Mouse (Mus musculus) T-helper 2 cell (primary cell): ENCODE measurements around the gene Asic2.

Experiments used
- in situ Hi-C: fragments of 300-600 bp; cut with MboI, MseI; formaldehyde crosslinking; loops from one replicate; pipeline ENCODE4 v1.15.1; 2025; ENCODE audit warnings: high pct_unique_total_duplicates

Asic2 gene

GRCm38 (mm10) chr11:80923286-80923951 lies 1044.8 kb downstream of the Asic2 start:
- in situ Hi-C loops = no loop called here

- in situ Hi-C loops = no loop called here
Observed at GRCm38 (mm10) chr11:80918332-80918731, 1049.9 kb downstream of the Asic2 start.

- in situ Hi-C loops = no loop called here
Observed at GRCm38 (mm10) chr11:80917688-80918087, 1050.6 kb downstream of the Asic2 start.

GRCm38 (mm10) chr11:80913408-80914024 lies 1054.7 kb downstream of the Asic2 start:
- in situ Hi-C loops = no loop called here

GRCm38 (mm10) chr11:80912721-80913120 lies 1055.5 kb downstream of the Asic2 start:
- in situ Hi-C loops = no loop called here

- in situ Hi-C loops = no loop called here
Observed at GRCm38 (mm10) chr11:80907820-80908219, 1060.4 kb downstream of the Asic2 start.

GRCm38 (mm10) chr11:80906456-80906855 lies 1061.8 kb downstream of the Asic2 start:
- in situ Hi-C loops = no loop called here

GRCm38 (mm10) chr11:80904559-80904958 lies 1063.7 kb downstream of the Asic2 start:
- in situ Hi-C loops = no loop called here

GRCm38 (mm10) chr11:80903426-80903825 lies 1064.8 kb downstream of the Asic2 start:
- in situ Hi-C loops = no loop called here

- in situ Hi-C loops = no loop called here
Observed at GRCm38 (mm10) chr11:80902664-80903063, 1065.6 kb downstream of the Asic2 start.

- in situ Hi-C loops = no loop called here
Observed at GRCm38 (mm10) chr11:80900555-80900954, 1067.7 kb downstream of the Asic2 start.

- in situ Hi-C loops = no loop called here
Observed at GRCm38 (mm10) chr11:80895853-80896252, 1072.4 kb downstream of the Asic2 start.

GRCm38 (mm10) chr11:80889336-80890063 lies 1078.8 kb downstream of the Asic2 start:
- in situ Hi-C loops = no loop called here

- in situ Hi-C loops = no loop called here
Observed at GRCm38 (mm10) chr11:80887021-80887420, 1081.2 kb downstream of the Asic2 start.

- in situ Hi-C loops = no loop called here
Observed at GRCm38 (mm10) chr11:80886365-80886764, 1081.9 kb downstream of the Asic2 start.

- in situ Hi-C loops = no loop called here
Observed at GRCm38 (mm10) chr11:80884521-80885231, 1083.6 kb downstream of the Asic2 start.

GRCm38 (mm10) chr11:80882229-80882810 lies 1085.9 kb downstream of the Asic2 start:
- in situ Hi-C loops = no loop called here

GRCm38 (mm10) chr11:80878026-80878425 lies 1090.2 kb downstream of the Asic2 start:
- in situ Hi-C loops = no loop called here

- in situ Hi-C loops = no loop called here
Observed at GRCm38 (mm10) chr11:80877131-80877651, 1091.1 kb downstream of the Asic2 start.

- in situ Hi-C loops = no loop called here
Observed at GRCm38 (mm10) chr11:80872509-80873474, 1095.5 kb downstream of the Asic2 start.
